Mouse (Mus musculus) midbrain, embryonic 10.5 days (tissue): ENCODE results near the gene Gm49395. TPM values are rescaled to one million over a fixed set of nuclear protein-coding genes. Genes with fewer than 3 reads are reported as not detected.
A peak's percentile ranks its signal among the peaks of the same experiment; 100 is the strongest.

Source experiments
- DNase-seq: peaks from one replicate; pipeline ENCODE4 v3.0.0-alpha.2; 2017; ENCODE audit warnings: low spot score
- H3K27ac ChIP-seq: fragments of 300-500 bp; sonication (generic); replicated peaks from 2 replicates; pipeline ENCODE4 v1.5.1; 2016; ENCODE audit warnings: mild to moderate bottlenecking
- H3K27me3 ChIP-seq: fragments of 300-500 bp; sonication (generic); 2 replicates; pipeline ENCODE4 v1.6.1; 2016; ENCODE audit warnings: low read depth, mild to moderate bottlenecking; ENCODE audit not compliant: poor library complexity, severe bottlenecking
- H3K36me3 ChIP-seq: fragments of 300-500 bp; sonication (generic); 2 replicates; pipeline ENCODE4 v1.6.1; 2016; ENCODE audit warnings: mild to moderate bottlenecking, moderate library complexity
- H3K4me1 ChIP-seq: fragments of 300-500 bp; sonication (generic); 2 replicates; pipeline ENCODE4 v1.6.1; 2016
- H3K4me3 ChIP-seq: fragments of 300-500 bp; sonication (generic); 2 replicates; pipeline ENCODE4 v1.5.1; 2016; ENCODE audit warnings: mild to moderate bottlenecking, moderate library complexity
- H3K9me3 ChIP-seq: fragments of 300-500 bp; sonication (generic); replicated peaks from 2 replicates; pipeline ENCODE4 v1.6.1; 2016; ENCODE audit warnings: mild to moderate bottlenecking
- WGBS: fragments of 180-500 bp; shearing (Covaris S2); methylation state at CpG from one replicate; pipeline ENCODE4 v1.1.7; 2016; 5-methylcytosine and 5-hydroxymethylcytosine counted together
- polyA plus RNA-seq: library from polyadenylated mRNA; unstranded; fragments of >200 nt; fragmentation: Nextera tagmentation; extraction: Ambion mirVana; gene quantifications from 2 replicates; pipeline ENCODE4 v1.2.1, GENCODE M21; 2016

Gm49395 gene
- polyA plus RNA-seq, 1 experiment from 2014 or later: 2.2 TPM

GRCm38 (mm10) chr13:115072386-115072785 is 29.3 kb downstream of the Gm49395 start:
- WGBS: 95% methylated on average over 6 of the region's 6 CpGs
- no peak for DNase-seq
- H3K27ac ChIP-seq: no peak overlapping the region
- no peak overlapping the region for H3K4me3 ChIP-seq
- no peaks in the 10 kb centered on the region for H3K4me1 ChIP-seq
- H3K9me3 ChIP-seq: no peaks in the 10 kb centered on the region
- no peaks in the 10 kb centered on the region for H3K27me3 ChIP-seq
- no peaks in the 10 kb centered on the region for H3K36me3 ChIP-seq

GRCm38 (mm10) chr13:115071431-115071830 is 30.3 kb downstream of the Gm49395 start:
- Histone ChIP-seq H3K4me1 (no peaks in the 10 kb centered on the region), H3K9me3 (no peaks in the 10 kb centered on the region), H3K36me3 (no peaks in the 10 kb centered on the region), H3K4me3 (no peak overlapping the region), H3K27me3 (no peaks in the 10 kb centered on the region), H3K27ac (no peak overlapping the region)
- DNase-seq: no peak
- 89% methylated on average over 3 of the region's 3 CpGs for WGBS

GRCm38 (mm10) chr13:115067968-115068330 is 33.8 kb downstream of the Gm49395 start:
- Histone ChIP-seq H3K27ac (no peak overlapping the region), H3K9me3 (no peaks in the 10 kb centered on the region), H3K4me3 (no peak overlapping the region), H3K27me3 (no peaks in the 10 kb centered on the region), H3K36me3 (no peaks in the 10 kb centered on the region), H3K4me1 (no peaks in the 10 kb centered on the region)
- WGBS: 96% methylated on average over 1 of the region's 1 CpGs
- no peak for DNase-seq

GRCm38 (mm10) chr13:115067324-115067967 is 34.3 kb downstream of the Gm49395 start:
- DNase-seq: no peak
- Histone ChIP-seq H3K27me3 (no peaks in the 10 kb centered on the region), H3K36me3 (no peaks in the 10 kb centered on the region), H3K27ac (no peak overlapping the region), H3K9me3 (no peaks in the 10 kb centered on the region), H3K4me3 (no peak overlapping the region), H3K4me1 (no peaks in the 10 kb centered on the region)
- 90% methylated on average over 4 of the region's 4 CpGs for WGBS

- no peak overlapping the region for H3K27ac ChIP-seq
- H3K27me3 ChIP-seq: no peaks in the 10 kb centered on the region
- 89% methylated on average over 5 of the region's 5 CpGs for WGBS
- H3K4me1 ChIP-seq: peaks cover 8% of the 10 kb centered on the region; the same call in 1 of the 2 replicates
- H3K4me3 ChIP-seq: no peak overlapping the region
- DNase-seq: no peak
- H3K36me3 ChIP-seq: no peaks in the 10 kb centered on the region
- no peaks in the 10 kb centered on the region for H3K9me3 ChIP-seq
Measured at GRCm38 (mm10) chr13:115057555-115057954, 44.2 kb downstream of the Gm49395 start.

GRCm38 (mm10) chr13:115054783-115055182 is 46.9 kb downstream of the Gm49395 start:
- no peaks in the 10 kb centered on the region for H3K36me3 ChIP-seq
- H3K4me1 ChIP-seq: peaks cover 8% of the 10 kb centered on the region; the same call in 1 of the 2 replicates
- no peaks in the 10 kb centered on the region for H3K27me3 ChIP-seq
- H3K4me3 ChIP-seq: 0 out of 2 replicates have a peak overlapping the region, but pooled peaks have one; percentile 0
- DNase-seq: peak; percentile 20
- no peaks in the 10 kb centered on the region for H3K9me3 ChIP-seq
- WGBS: 34% methylated on average over 9 of the region's 9 CpGs
- H3K27ac ChIP-seq: no peak overlapping the region

- Histone ChIP-seq H3K9me3 (no peaks in the 10 kb centered on the region), H3K27me3 (no peaks in the 10 kb centered on the region), H3K36me3 (no peaks in the 10 kb centered on the region), H3K4me3 (no peak overlapping the region), H3K4me1 (peaks cover 8% of the 10 kb centered on the region; the same call in 1 of the 2 replicates), H3K27ac (no peak overlapping the region)
- no peak for DNase-seq
- 76% methylated on average over 7 of the region's 7 CpGs for WGBS
Measured at GRCm38 (mm10) chr13:115052568-115052967, 49.2 kb downstream of the Gm49395 start.

GRCm38 (mm10) chr13:115050660-115051559 is 50.8 kb downstream of the Gm49395 start:
- DNase-seq: no peak
- H3K36me3 ChIP-seq: no peaks in the 10 kb centered on the region
- no peaks in the 10 kb centered on the region for H3K27me3 ChIP-seq
- no peaks in the 10 kb centered on the region for H3K9me3 ChIP-seq
- no peak overlapping the region for H3K27ac ChIP-seq
- no peak overlapping the region for H3K4me3 ChIP-seq
- H3K4me1 ChIP-seq: peaks cover 8% of the 10 kb centered on the region; the same call in 1 of the 2 replicates
- WGBS: 90% methylated on average over 13 of the region's 13 CpGs

- 82% methylated on average over 2 of the region's 2 CpGs for WGBS
- H3K9me3 ChIP-seq: no peaks in the 10 kb centered on the region
- DNase-seq: no peak
- no peak overlapping the region for H3K27ac ChIP-seq
- H3K4me1 ChIP-seq: no peaks in the 10 kb centered on the region
- H3K36me3 ChIP-seq: no peaks in the 10 kb centered on the region
- H3K4me3 ChIP-seq: no peak overlapping the region
- no peaks in the 10 kb centered on the region for H3K27me3 ChIP-seq
Measured at GRCm38 (mm10) chr13:115042652-115043051, 59.1 kb downstream of the Gm49395 start.

- H3K36me3 ChIP-seq: no peaks in the 10 kb centered on the region
- DNase-seq: no peak
- WGBS: 92% methylated on average over 4 of the region's 4 CpGs
Measured at GRCm38 (mm10) chr13:115037304-115037703, 64.4 kb downstream of the Gm49395 start.

GRCm38 (mm10) chr13:115035387-115035786 is 66.3 kb downstream of the Gm49395 start:
- Histone ChIP-seq H3K4me3 (no peak overlapping the region), H3K27ac (no peak overlapping the region), H3K4me1 (no peaks in the 10 kb centered on the region), H3K36me3 (no peaks in the 10 kb centered on the region), H3K9me3 (no peaks in the 10 kb centered on the region), H3K27me3 (no peaks in the 10 kb centered on the region)
- 81% methylated on average over 8 of the region's 8 CpGs for WGBS
- DNase-seq: no peak

More at GRCm38 (mm10) chr13:115037304-115037703, 64.4 kb downstream of the Gm49395 start:
- H3K27ac ChIP-seq: no peak overlapping the region
- no peak overlapping the region for H3K4me3 ChIP-seq
- no peaks in the 10 kb centered on the region for H3K27me3 ChIP-seq
- no peaks in the 10 kb centered on the region for H3K9me3 ChIP-seq
- H3K4me1 ChIP-seq: no peaks in the 10 kb centered on the region

GRCm38 (mm10) chr13:115033135-115033534 is 68.6 kb downstream of the Gm49395 start:
- Histone ChIP-seq H3K27me3 (no peaks in the 10 kb centered on the region), H3K9me3 (no peaks in the 10 kb centered on the region), H3K4me1 (no peaks in the 10 kb centered on the region), H3K27ac (no peak overlapping the region), H3K4me3 (no peak overlapping the region), H3K36me3 (no peaks in the 10 kb centered on the region)
- 84% methylated on average over 2 of the region's 2 CpGs for WGBS
- no peak for DNase-seq
